Mouse (Mus musculus) CH12.LX (cell line): ENCODE data around the gene Olfr263. TPM values are rescaled to one million over a fixed set of nuclear protein-coding genes. Genes with fewer than 3 reads are reported as not detected.
A peak's percentile ranks its signal among the peaks of the same experiment; 100 is the strongest.

Experiments
- DNase-seq: peaks from one replicate; pipeline ENCODE4 v3.0.0-alpha.2; 2013; ENCODE audit errors: extremely low read depth
- H3K27ac ChIP-seq: 2 replicates; pipeline ENCODE4 v1.5.1; 2012; ENCODE audit warnings: low read depth, mild to moderate bottlenecking, control low read depth, moderate library complexity; ENCODE audit not compliant: insufficient read depth
- H3K27me3 ChIP-seq: replicated peaks from 2 replicates; pipeline ENCODE3; 2012; ENCODE audit warnings: inconsistent platforms
- H3K36me3 ChIP-seq, 2 experiments: replicated peaks in 1 of 2; 2 replicates each; pipeline versions ENCODE3 to v1.6.1; 2012; ENCODE audit warnings: inconsistent platforms in 1 of 2, low read length in 1 of 2, mild to moderate bottlenecking in 1 of 2, mixed read lengths in 1 of 2, moderate library complexity in 1 of 2; ENCODE audit not compliant: control insufficient read depth in 1 of 2, insufficient read depth in 1 of 2
- H3K4me1 ChIP-seq, 2 experiments: 2 replicates each; pipeline ENCODE4 v1.6.1; 2012; ENCODE audit warnings: inconsistent platforms in 1 of 2, moderate library complexity in 1 of 2; ENCODE audit not compliant: insufficient read depth in 2 of 2, control insufficient read depth in 1 of 2
- H3K4me2 ChIP-seq: 2 replicates; pipeline ENCODE4 v1.6.1; 2012; ENCODE audit warnings: low read depth, mild to moderate bottlenecking, control low read depth; ENCODE audit not compliant: poor library complexity, insufficient read depth, severe bottlenecking
- H3K4me3 ChIP-seq, 3 experiments: fragments of 150-350 bp in 1 of 3; sonication (generic) in 1 of 3; replicated peaks in 1 of 3; 2 replicates each; pipeline versions ENCODE3 to v1.5.1; 2011 to 2012; ENCODE audit warnings: low read depth in 2 of 3, low read length in 2 of 3, mild to moderate bottlenecking in 2 of 3, moderate library complexity in 2 of 3, control low read depth in 1 of 3, improper control_type of control experiment in 1 of 3, inconsistent platforms in 1 of 3, mixed read lengths in 1 of 3; ENCODE audit not compliant: poor library complexity in 1 of 3
- H3K79me2 ChIP-seq: replicated peaks from 2 replicates; pipeline ENCODE4 v1.6.1; 2012; ENCODE audit warnings: mild to moderate bottlenecking, moderate library complexity; ENCODE audit not compliant: control insufficient read depth, poor library complexity, insufficient read depth, severe bottlenecking; ENCODE audit errors: extremely low read depth
- H3K9ac ChIP-seq: 2 replicates; pipeline ENCODE4 v1.6.1; 2012; ENCODE audit warnings: low read depth, mild to moderate bottlenecking, control low read depth, moderate library complexity; ENCODE audit not compliant: insufficient read depth
- H3K9me3 ChIP-seq: replicated peaks from 2 replicates; pipeline ENCODE3; 2012; ENCODE audit warnings: low read length, inconsistent platforms, mixed read lengths
- BHLHE40 ChIP-seq: IDR thresholded peaks from 2 replicates; pipeline ENCODE4 v1.6.1; 2011; ENCODE audit warnings: mild to moderate bottlenecking, low read depth, low read length, improper control_type of control experiment
- E2F4 ChIP-seq: IDR thresholded peaks from 2 replicates; pipeline ENCODE4 v1.6.1; 2011; ENCODE audit warnings: low read depth, low read length, improper control_type of control experiment; ENCODE audit not compliant: insufficient replicate concordance
- ELF1 ChIP-seq: IDR thresholded peaks from 2 replicates; pipeline ENCODE4 v1.6.1; 2014; ENCODE audit warnings: low read depth, mild to moderate bottlenecking, inconsistent platforms, low read length, improper control_type of control experiment
- EP300 ChIP-seq: IDR thresholded peaks from 2 replicates; pipeline ENCODE4 v1.6.1; 2011; ENCODE audit warnings: low read length, improper control_type of control experiment
- ETS1 ChIP-seq: conservative IDR thresholded peaks from 2 replicates; pipeline ENCODE4 v1.6.1; 2012; ENCODE audit warnings: low read depth, mild to moderate bottlenecking, inconsistent platforms, low read length, improper control_type of control experiment, moderate library complexity
- HCFC1 ChIP-seq: IDR thresholded peaks from 2 replicates; pipeline ENCODE4 v1.6.1; 2012; ENCODE audit warnings: low read depth, mild to moderate bottlenecking, inconsistent platforms, low read length, improper control_type of control experiment
- IRF4 ChIP-seq: IDR thresholded peaks from 2 replicates; pipeline ENCODE4 v1.6.1; 2014; ENCODE audit warnings: low read depth, mild to moderate bottlenecking, inconsistent platforms, low read length, improper control_type of control experiment
- JUN ChIP-seq: IDR thresholded peaks from 2 replicates; pipeline ENCODE4 v1.6.1; 2011; ENCODE audit warnings: low read depth, mild to moderate bottlenecking, low read length, improper control_type of control experiment, moderate library complexity; ENCODE audit not compliant: insufficient read depth
- KAT2A ChIP-seq: IDR thresholded peaks from 2 replicates; pipeline ENCODE4 v1.6.1; 2012; ENCODE audit warnings: low read length, improper control_type of control experiment, inconsistent platforms; ENCODE audit not compliant: insufficient replicate concordance
- MAX ChIP-seq: IDR thresholded peaks from 2 replicates; pipeline ENCODE4 v1.6.1; 2011; ENCODE audit warnings: low read length, improper control_type of control experiment
- MEF2A ChIP-seq: IDR thresholded peaks from 2 replicates; pipeline ENCODE4 v1.6.1; 2014; ENCODE audit warnings: low read depth, mild to moderate bottlenecking, inconsistent platforms, low read length, improper control_type of control experiment, borderline replicate concordance
- MXI1 ChIP-seq: IDR thresholded peaks from 2 replicates; pipeline ENCODE4 v1.6.1; 2011; ENCODE audit warnings: mild to moderate bottlenecking, low read depth, low read length, improper control_type of control experiment
- MYC ChIP-seq: IDR thresholded peaks from 2 replicates; pipeline ENCODE4 v1.6.1; 2011; ENCODE audit warnings: low read depth, mild to moderate bottlenecking, improper control_type of control experiment, low read length
- NELFE ChIP-seq: IDR thresholded peaks from 2 replicates; pipeline ENCODE4 v1.6.1; 2011; ENCODE audit warnings: low read depth, low read length, improper control_type of control experiment
- NRF1 ChIP-seq: IDR thresholded peaks from 2 replicates; pipeline ENCODE4 v1.6.1; 2014; ENCODE audit warnings: low read depth, mild to moderate bottlenecking, inconsistent platforms, low read length, improper control_type of control experiment, moderate library complexity
- PAX5 ChIP-seq: IDR thresholded peaks from 2 replicates; pipeline ENCODE4 v1.6.1; 2012; ENCODE audit warnings: low read length, inconsistent platforms, mixed read lengths
- POLR2A ChIP-seq: IDR thresholded peaks from 2 replicates; pipeline ENCODE4 v1.6.1; 2011; ENCODE audit warnings: low read depth, mild to moderate bottlenecking, improper control_type of control experiment, low read length
- POLR2AphosphoS2 ChIP-seq: IDR thresholded peaks from 2 replicates; pipeline ENCODE4 v1.6.1; 2011; ENCODE audit warnings: low read depth, low read length, improper control_type of control experiment
- RCOR1 ChIP-seq: conservative IDR thresholded peaks from 2 replicates; pipeline ENCODE4 v1.6.1; 2012; ENCODE audit warnings: low read depth, mild to moderate bottlenecking, inconsistent platforms, low read length, improper control_type of control experiment
- TBP ChIP-seq: conservative IDR thresholded peaks from 2 replicates; pipeline ENCODE4 v1.6.1; 2011; ENCODE audit warnings: low read depth, low read length, improper control_type of control experiment
- TCF12 ChIP-seq: IDR thresholded peaks from 2 replicates; pipeline ENCODE4 v1.6.1; 2014; ENCODE audit warnings: low read depth, mild to moderate bottlenecking, inconsistent platforms, low read length, improper control_type of control experiment
- UBTF ChIP-seq: IDR thresholded peaks from 2 replicates; pipeline ENCODE4 v1.6.1; 2012; ENCODE audit warnings: low read depth, mild to moderate bottlenecking, inconsistent platforms, low read length, improper control_type of control experiment, moderate library complexity
- USF2 ChIP-seq: conservative IDR thresholded peaks from 2 replicates; pipeline ENCODE4 v1.6.1; 2011; ENCODE audit warnings: low read depth, low read length, improper control_type of control experiment
- ZMIZ1 ChIP-seq: IDR thresholded peaks from 2 replicates; pipeline ENCODE4 v1.6.1; 2012; ENCODE audit warnings: low read depth, mild to moderate bottlenecking, inconsistent platforms, low read length, improper control_type of control experiment
- dilution Hi-C: fragments of 300-500 bp; cut with MboI; formaldehyde crosslinking; loops from 2 replicates; pipeline ENCODE4 v1.14.3; 2020; ENCODE audit warnings: low sequenced_read_pairs; ENCODE audit not compliant: extremely low pct_unique_long_range_greater_than_20kb, extremely low pct_ligation_motif_present
- in situ Hi-C: fragments of 300-500 bp; cut with MboI; formaldehyde crosslinking; loops from 3 replicates; pipeline ENCODE4 v1.14.3; 2019; ENCODE audit warnings: low sequenced_read_pairs, low pct_ligation_motif_present, low pct_unique_long_range_greater_than_20kb, mixed read lengths
- polyA plus RNA-seq: library from polyadenylated mRNA; unstranded; fragments of >175 nt; gene quantifications from 2 replicates; pipeline ENCODE4 v1.2.1, GENCODE M21; 2012; ENCODE audit warnings: low read depth; ENCODE audit not compliant: insufficient read length
- total RNA-seq, 2 experiments: library from RNA; depleted of rRNA; stranded (reverse); fragments of 300-350 nt in 1 of 2; fragments of >200 nt in 1 of 2; gene quantifications; 2 replicates each; pipeline ENCODE4 v1.2.3; 2012 to 2014

The Olfr263 gene
- total and polyA plus RNA-seq, 3 experiments = not detected

- Histone ChIP-seq H3K4me2 (peak overlapping the region; percentile 98; the same call in 1 of the 2 replicates), H3K4me1 (peaks cover 7 to 46% of the 10 kb centered on the region in 2 experiments), H3K9me3 (no peaks in the 10 kb centered on the region), H3K36me3 (peaks cover 17 to 33% of the 10 kb centered on the region in 2 experiments), H3K27me3 (peaks cover 3% of the 10 kb centered on the region), H3K27ac (peak overlapping the region; percentile 89), H3K79me2 (peaks cover 39% of the 10 kb centered on the region), H3K4me3 (peak overlapping the region; percentile 86 to 100 (median 99)), H3K9ac (peak overlapping the region; percentile 81)
- dilution Hi-C loops = no loop called here
- peak; percentile 92 for DNase-seq
- in situ Hi-C loops = loop anchor here (5.0 to 10.0 kb wide), 2 partner anchors 42 to 845 kb away; no protein-coding TSS in a partner anchor
- peak; percentile 91 for TF ChIP-seq NELFE
- TF ChIP-seq EP300 = no peak
- no peak for TF ChIP-seq USF2
- TF ChIP-seq NRF1 = peak; percentile 83
- peak; percentile 75; the same call in 1 of the 2 replicates for TF ChIP-seq ZMIZ1
- peak; percentile 75 for TF ChIP-seq TCF12
- 0 out of 2 replicates have a peak, but pooled peaks have one; percentile 17 for TF ChIP-seq MEF2A
- no peak for TF ChIP-seq JUN
- TF ChIP-seq UBTF = peak; percentile 67; the same call in 1 of the 2 replicates
- peak; percentile 63 for TF ChIP-seq ELF1
- peak; percentile 93 for TF ChIP-seq TBP
- TF ChIP-seq MXI1 = 0 out of 2 replicates have a peak, but pooled peaks have one; percentile 75
- TF ChIP-seq POLR2AphosphoS2 = peak; percentile 75
- TF ChIP-seq ETS1 = no peak
- TF ChIP-seq E2F4 = peak; percentile 90; the same call in 1 of the 2 replicates
- TF ChIP-seq MYC = peak; percentile 76
- TF ChIP-seq MAX = peak; percentile 47; the same call in 1 of the 2 replicates
- 0 out of 2 replicates have a peak, but pooled peaks have one; percentile 34 for TF ChIP-seq RCOR1
- peak; percentile 18; the same call in 1 of the 2 replicates for TF ChIP-seq BHLHE40
- no peak for TF ChIP-seq PAX5
- peak; percentile 92 for TF ChIP-seq POLR2A
- peak; percentile 72 for TF ChIP-seq HCFC1
- TF ChIP-seq KAT2A = peak; percentile 72; the same call in 1 of the 2 replicates
- TF ChIP-seq IRF4 = peak; percentile 26; the same call in 1 of the 2 replicates
Measured at GRCm38 (mm10) chr13:21179724-21180550, 50.5 kb downstream of the Olfr263 start.
